Mouse (Mus musculus) forebrain, embryonic 16.5 days (tissue): ENCODE results near the gene Krtap3-3. TPM values are rescaled to one million over a fixed set of nuclear protein-coding genes. Genes with fewer than 3 reads are reported as not detected.
"Not testable (repeated sequence)": the region's sequence is repeated elsewhere in the genome, so short reads cannot be mapped to it uniquely, and the experiment has no call there.

Source experiments
- ATAC-seq: fragments of 200-750 bp; cut with Nextera tagmentation; 2 replicates; pipeline ENCODE4 v1.8.0; 2017; ENCODE audit warnings: mild to moderate bottlenecking, moderate library complexity
- H3K27ac ChIP-seq: fragments of 300-500 bp; sonication (generic); 2 replicates; pipeline ENCODE4 v1.5.1; 2014; ENCODE audit warnings: low read length, control low read depth
- H3K27me3 ChIP-seq: fragments of 300-500 bp; sonication (generic); replicated peaks from 2 replicates; pipeline ENCODE4 v1.6.1; 2014; ENCODE audit warnings: low read length; ENCODE audit not compliant: control insufficient read depth, insufficient read depth
- H3K36me3 ChIP-seq: fragments of 300-500 bp; sonication (generic); 2 replicates; pipeline ENCODE4 v1.6.1; 2014; ENCODE audit not compliant: control insufficient read depth, insufficient read depth
- H3K4me1 ChIP-seq: fragments of 300-500 bp; sonication (generic); replicated peaks from 2 replicates; pipeline ENCODE4 v1.6.1; 2014; ENCODE audit warnings: low read length; ENCODE audit not compliant: control insufficient read depth, insufficient read depth
- H3K4me2 ChIP-seq: fragments of 300-500 bp; sonication (generic); 2 replicates; pipeline ENCODE4 v1.6.1; 2014; ENCODE audit warnings: mild to moderate bottlenecking, low read length, control low read depth
- H3K4me3 ChIP-seq: fragments of 300-500 bp; sonication (generic); replicated peaks from 2 replicates; pipeline ENCODE4 v1.5.1; 2014; ENCODE audit warnings: mild to moderate bottlenecking, low read length, control low read depth
- H3K9ac ChIP-seq: fragments of 300-500 bp; sonication (generic); replicated peaks from 2 replicates; pipeline ENCODE4 v1.6.1; 2014; ENCODE audit warnings: low read depth, low read length, control low read depth
- H3K9me3 ChIP-seq: fragments of 300-500 bp; sonication (generic); 2 replicates; pipeline ENCODE4 v1.6.1; 2016; ENCODE audit warnings: low read length; ENCODE audit not compliant: control insufficient read depth
- WGBS: fragments of 180-500 bp; shearing (Covaris S2); extraction: QIAGEN DNeasy Blood & Tissue Kit; methylation state at CpG from one replicate; pipeline ENCODE4 v1.1.7; 2014; 5-methylcytosine and 5-hydroxymethylcytosine counted together
- polyA plus RNA-seq: library from polyadenylated mRNA; unstranded; fragments of >200 nt; fragmentation: Nextera tagmentation; extraction: Ambion mirVana; gene quantifications from 2 replicates; pipeline ENCODE4 v1.2.1, GENCODE M21; 2015

The Krtap3-3 gene
- polyA plus RNA-seq: not detected in 2 replicates

DNA sequence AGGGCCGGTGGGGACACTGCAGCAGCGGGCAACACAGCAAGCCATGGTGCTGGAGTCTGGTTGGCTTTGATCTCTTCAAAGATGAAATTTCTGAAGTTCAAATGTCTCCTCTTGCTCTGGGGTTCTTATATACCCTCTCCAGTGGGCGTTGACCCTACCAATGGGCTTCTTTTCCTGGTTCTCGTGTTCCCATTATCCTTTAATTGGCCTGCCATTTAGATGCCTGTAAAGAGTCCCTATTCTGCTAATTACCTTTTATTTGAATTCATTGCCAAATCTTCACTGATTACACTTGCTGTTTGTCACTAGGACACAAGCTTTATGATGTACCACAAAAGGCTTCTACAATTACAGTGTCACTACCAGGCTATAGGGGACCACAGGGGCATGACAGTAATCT lies at the start of gene Krtap3-3:
Gene Krtap3-3 (minus strand): TSS at position 101 of the 400 bp plus-strand sequence.
- Histone ChIP-seq H3K9ac (no peak within 1 kb of the TSS), H3K27ac (no peak within 1 kb of the TSS), H3K4me2 (no peak within 1 kb of the TSS), H3K9me3 (no peaks in the 10 kb centered on the region), H3K4me3 (no peak within 1 kb of the TSS), H3K4me1 (no peaks in the 10 kb centered on the region), H3K27me3 (no peaks in the 10 kb centered on the region), H3K36me3 (no peaks in the 10 kb centered on the region)
- 23% methylated on average over 4 of the region's 4 CpGs for WGBS
- ATAC-seq: no peak

DNA sequence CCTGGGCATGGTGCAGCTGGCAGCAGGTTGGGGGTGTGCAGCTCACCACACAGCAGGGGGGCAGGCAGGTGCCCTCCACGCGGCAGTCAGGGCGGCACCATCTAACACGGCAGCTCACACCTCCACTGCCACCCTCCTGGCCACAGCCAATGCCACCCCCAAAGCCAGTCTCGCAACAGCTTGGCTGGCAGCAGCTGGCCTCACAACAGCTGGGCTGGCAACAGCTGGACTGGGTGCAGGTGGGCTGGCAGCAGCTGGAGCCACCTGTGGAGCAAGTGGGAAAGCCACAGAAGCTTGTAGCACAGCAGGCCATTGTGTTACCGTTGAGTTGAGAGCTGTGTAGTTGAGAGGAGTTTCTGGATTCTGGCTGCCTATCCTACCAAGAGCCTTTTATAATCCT lies 47.1 kb upstream of the Krtap3-3 start, which contains the start of gene Krtap9-3:
Gene Krtap9-3 (minus strand): TSS at position 364 of the 400 bp plus-strand sequence.
- not testable (repeated sequence) for H3K27me3 ChIP-seq, H3K36me3 ChIP-seq, H3K4me1 ChIP-seq, H3K4me2 ChIP-seq, H3K4me3 ChIP-seq, H3K9ac ChIP-seq, ATAC-seq, H3K9me3 ChIP-seq, H3K27ac ChIP-seq
- WGBS: 79% methylated on average over 6 of the region's 6 CpGs

DNA sequence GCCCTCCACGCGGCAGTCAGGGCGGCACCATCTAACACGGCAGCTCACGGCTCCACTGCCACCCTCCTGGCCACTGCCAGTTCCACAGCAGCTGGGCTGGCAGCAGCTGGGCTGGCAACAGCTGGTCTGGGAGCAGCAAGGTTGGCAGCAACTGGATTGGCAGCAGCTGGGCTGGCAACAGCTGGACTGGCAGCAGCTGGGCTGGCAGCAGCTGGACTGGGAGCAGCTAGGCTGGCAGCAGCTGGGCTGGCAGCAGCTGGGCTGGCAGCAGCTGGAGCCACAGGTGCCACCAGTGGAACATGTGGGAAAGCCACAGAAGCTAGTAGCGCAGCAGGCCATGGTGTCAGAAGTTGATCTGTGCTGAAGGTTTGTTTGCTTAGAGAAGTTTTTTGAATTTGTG lies 40.3 kb upstream of the Krtap3-3 start, which contains the start of gene Krtap1-3:
Gene Krtap1-3 (minus strand): TSS at position 359 of the 400 bp plus-strand sequence.
- Histone ChIP-seq H3K4me1 (no peaks in the 10 kb centered on the region), H3K4me2 (no peak within 1 kb of the TSS), H3K9ac (no peak within 1 kb of the TSS), H3K4me3 (no peak within 1 kb of the TSS), H3K36me3 (no peaks in the 10 kb centered on the region), H3K27me3 (no peaks in the 10 kb centered on the region), H3K27ac (no peak within 1 kb of the TSS), H3K9me3 (no peaks in the 10 kb centered on the region)
- no peak for ATAC-seq
- WGBS: 87% methylated on average over 6 of the region's 6 CpGs

DNA sequence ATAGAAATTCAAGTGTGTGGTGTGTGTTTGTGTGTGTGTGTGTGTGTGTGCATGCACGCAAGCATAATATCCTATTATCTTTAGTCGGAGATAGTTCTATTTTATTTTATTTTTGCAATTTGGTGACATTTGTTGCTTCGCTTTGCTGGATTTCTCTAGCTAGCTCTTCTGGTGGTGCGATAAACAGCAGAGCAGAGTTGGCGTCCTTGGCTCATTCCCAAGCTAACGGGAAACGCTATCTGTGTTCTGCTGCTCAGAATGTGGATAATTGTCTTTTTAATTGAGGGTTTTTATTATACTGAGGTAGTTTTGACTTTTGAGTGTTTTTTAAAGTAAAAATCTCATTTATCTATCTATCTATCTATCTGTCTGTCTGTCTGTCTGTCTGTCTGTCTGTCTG lies 34.4 kb upstream of the Krtap3-3 start:
- Histone ChIP-seq H3K9me3 (no peaks in the 10 kb centered on the region), H3K27ac (no peak overlapping the region), H3K36me3 (no peaks in the 10 kb centered on the region), H3K9ac (no peak overlapping the region), H3K27me3 (no peaks in the 10 kb centered on the region), H3K4me2 (no peak overlapping the region), H3K4me1 (no peaks in the 10 kb centered on the region), H3K4me3 (no peak overlapping the region)
- WGBS: 76% methylated on average over 7 of the region's 7 CpGs
- no peak for ATAC-seq

DNA sequence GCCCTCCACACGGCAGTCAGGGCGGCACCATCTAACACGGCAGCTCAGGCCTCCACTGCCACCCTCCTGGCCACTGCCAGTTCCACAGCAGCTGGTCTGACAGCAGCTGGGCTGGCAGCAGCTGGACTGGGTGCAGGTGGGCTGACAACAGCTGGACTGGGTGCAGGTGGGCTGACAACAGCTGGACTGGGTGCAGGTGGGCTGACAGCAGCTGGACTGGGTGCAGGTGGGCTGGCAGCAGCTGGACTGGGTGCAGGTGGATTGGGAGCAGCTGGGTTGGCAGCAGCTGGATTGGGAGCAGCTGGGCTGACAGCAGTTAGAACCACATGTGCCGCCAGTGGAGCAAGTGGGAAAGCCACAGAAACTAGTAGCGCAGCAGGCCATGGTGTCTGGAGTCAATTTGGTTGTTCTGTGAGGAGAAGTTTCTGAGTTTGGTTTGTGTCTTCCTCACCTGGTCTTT lies 32.6 kb upstream of the Krtap3-3 start, which contains the start of gene Krtap1-4:
Gene Krtap1-4 (minus strand): TSS at position 410 of the 460 bp plus-strand sequence.
- Histone ChIP-seq H3K27me3 (no peaks in the 10 kb centered on the region), H3K9me3 (no peaks in the 10 kb centered on the region), H3K4me2 (no peak within 1 kb of the TSS), H3K27ac (no peak within 1 kb of the TSS), H3K36me3 (no peaks in the 10 kb centered on the region), H3K9ac (no peak within 1 kb of the TSS), H3K4me1 (no peaks in the 10 kb centered on the region), H3K4me3 (no peak within 1 kb of the TSS)
- 73% methylated on average over 5 of the region's 5 CpGs for WGBS
- no peak for ATAC-seq

DNA sequence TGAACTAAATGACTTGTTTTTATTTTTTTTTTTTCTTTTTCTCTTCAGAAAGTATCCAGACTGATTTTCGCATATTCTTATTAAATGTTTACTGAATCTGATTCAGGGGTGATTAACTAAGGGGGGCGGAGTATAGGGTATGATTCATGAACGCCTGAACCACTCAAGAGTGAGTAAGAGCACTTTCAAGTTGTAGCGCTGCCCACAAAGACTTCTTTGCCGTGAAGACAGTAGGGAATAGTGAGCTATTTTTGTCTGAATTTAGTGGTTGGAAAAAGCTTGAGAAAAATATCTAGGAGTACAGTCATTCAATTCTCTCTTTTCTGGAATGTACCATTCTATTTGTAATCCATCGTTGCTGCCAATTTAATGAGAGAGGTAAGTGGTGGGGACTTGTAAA lies 30.9 kb upstream of the Krtap3-3 start:
- H3K27ac ChIP-seq: no peak overlapping the region
- no peak overlapping the region for H3K4me3 ChIP-seq
- H3K4me2 ChIP-seq: no peak overlapping the region
- no peaks in the 10 kb centered on the region for H3K4me1 ChIP-seq
- no peak overlapping the region for H3K9ac ChIP-seq
- H3K36me3 ChIP-seq: no peaks in the 10 kb centered on the region
- no peaks in the 10 kb centered on the region for H3K9me3 ChIP-seq
- ATAC-seq: no peak
- H3K27me3 ChIP-seq: no peaks in the 10 kb centered on the region
- WGBS: 71% methylated on average over 6 of the region's 6 CpGs

DNA sequence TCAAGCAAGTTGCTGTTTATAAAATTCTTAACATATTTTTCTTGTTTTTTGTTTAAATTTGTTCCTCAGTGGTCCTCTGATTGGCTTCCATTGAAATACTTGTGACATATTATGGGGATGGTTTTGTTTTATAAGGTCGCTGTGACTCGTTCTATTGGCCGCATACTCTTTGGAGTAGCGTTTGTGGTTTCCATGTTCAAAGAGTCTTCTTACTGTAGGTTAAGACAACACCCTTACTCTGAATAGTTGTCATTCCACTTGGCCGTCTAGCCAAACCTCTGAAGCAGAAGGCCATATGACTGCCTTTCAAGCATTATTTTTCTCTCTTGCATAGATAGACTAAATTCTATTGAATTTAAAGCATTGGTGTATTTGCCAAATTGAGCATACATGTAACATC lies 30.4 kb upstream of the Krtap3-3 start:
- H3K27ac ChIP-seq: no peak overlapping the region
- 88% methylated on average over 5 of the region's 5 CpGs for WGBS
- no peaks in the 10 kb centered on the region for H3K27me3 ChIP-seq
- H3K4me2 ChIP-seq: no peak overlapping the region
- ATAC-seq: no peak
- H3K4me3 ChIP-seq: no peak overlapping the region
- H3K9me3 ChIP-seq: no peaks in the 10 kb centered on the region
- H3K4me1 ChIP-seq: no peaks in the 10 kb centered on the region
- H3K36me3 ChIP-seq: no peaks in the 10 kb centered on the region
- no peak overlapping the region for H3K9ac ChIP-seq

DNA sequence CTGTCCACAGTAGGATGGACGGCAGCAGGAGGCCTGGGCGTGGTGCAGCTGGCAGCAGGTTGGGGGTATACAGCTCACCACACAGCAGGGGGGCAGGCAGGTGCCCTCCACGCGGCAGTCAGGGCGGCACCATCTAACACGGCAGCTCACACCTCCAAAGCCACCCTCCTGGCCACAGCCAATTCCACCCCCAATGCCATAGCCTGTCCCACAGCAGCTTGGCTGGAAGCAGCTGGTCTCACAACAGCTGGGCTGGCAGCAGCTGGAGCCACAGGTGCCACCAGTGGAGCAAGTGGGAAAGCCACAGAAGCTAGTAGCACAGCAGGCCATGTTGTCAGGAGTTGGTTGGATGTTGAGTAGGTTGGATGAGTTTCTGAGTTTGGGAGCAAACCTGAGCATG lies 30.0 kb upstream of the Krtap3-3 start, which contains the start of gene Krtap1-5:
Gene Krtap1-5 (minus strand): TSS at position 381 of the 400 bp plus-strand sequence.
- H3K36me3 ChIP-seq: no peaks in the 10 kb centered on the region
- no peak for ATAC-seq
- no peaks in the 10 kb centered on the region for H3K9me3 ChIP-seq
- H3K4me3 ChIP-seq: no peak within 1 kb of the TSS
- H3K27ac ChIP-seq: no peak within 1 kb of the TSS
- H3K27me3 ChIP-seq: no peaks in the 10 kb centered on the region
- no peak within 1 kb of the TSS for H3K9ac ChIP-seq
- no peaks in the 10 kb centered on the region for H3K4me1 ChIP-seq
- H3K4me2 ChIP-seq: no peak within 1 kb of the TSS
- 87% methylated on average over 6 of the region's 6 CpGs for WGBS

DNA sequence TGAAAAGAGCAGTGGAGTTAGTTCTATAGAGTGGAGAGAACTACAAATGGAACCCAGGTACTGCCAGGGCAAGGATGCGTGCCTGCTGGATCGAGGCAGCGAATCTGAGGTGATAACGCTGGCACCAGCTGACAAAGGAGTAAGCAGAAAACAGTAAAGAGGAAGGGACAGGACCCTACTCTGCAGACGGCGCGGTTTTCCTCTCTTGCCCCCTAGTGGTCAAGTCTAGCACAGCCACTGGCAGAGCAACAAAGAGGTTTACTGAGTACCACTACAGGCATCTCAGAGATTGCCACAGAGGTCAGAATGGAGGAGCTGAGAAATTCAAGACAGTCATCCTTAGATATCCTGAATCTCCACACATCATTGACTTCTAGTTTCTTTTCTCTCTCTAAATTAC lies 23.4 kb upstream of the Krtap3-3 start:
- ATAC-seq: peak; percentile 78
- Histone ChIP-seq H3K27ac (no peak overlapping the region), H3K4me2 (peak overlapping the region; percentile 44), H3K9ac (0 out of 2 replicates have a peak overlapping the region, but pooled peaks have one; percentile 10), H3K36me3 (no peaks in the 10 kb centered on the region), H3K9me3 (no peaks in the 10 kb centered on the region), H3K27me3 (no peaks in the 10 kb centered on the region), H3K4me1 (no peaks in the 10 kb centered on the region), H3K4me3 (no peak overlapping the region; the same call in 1 of the 2 replicates)
- 3% methylated on average over 7 of the region's 7 CpGs for WGBS

DNA sequence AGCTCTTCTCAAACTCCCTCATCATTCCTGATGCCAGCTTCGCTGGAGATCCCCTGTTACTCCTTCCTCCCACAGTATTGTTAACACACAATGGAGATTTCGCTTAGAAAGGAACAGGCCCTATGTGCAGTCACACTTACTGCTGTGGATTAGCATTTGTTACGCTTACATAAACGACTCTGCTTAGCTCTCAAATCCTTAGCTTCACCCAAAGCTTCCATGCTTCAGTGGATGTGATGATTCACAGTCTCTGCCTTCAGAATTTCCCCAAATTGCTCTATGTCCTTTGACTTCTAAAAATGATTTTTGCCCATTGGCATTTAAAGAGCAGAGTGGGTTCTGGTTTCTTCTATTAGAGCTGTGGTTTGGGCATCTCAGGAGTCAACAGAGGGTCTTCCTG lies 22.5 kb upstream of the Krtap3-3 start:
- no peak overlapping the region for H3K4me3 ChIP-seq
- no peaks in the 10 kb centered on the region for H3K27me3 ChIP-seq
- no peak overlapping the region for H3K4me2 ChIP-seq
- WGBS: 28% methylated on average over 4 of the region's 4 CpGs
- H3K36me3 ChIP-seq: no peaks in the 10 kb centered on the region
- H3K27ac ChIP-seq: no peak overlapping the region
- no peak overlapping the region for H3K9ac ChIP-seq
- no peaks in the 10 kb centered on the region for H3K9me3 ChIP-seq
- ATAC-seq: no peak
- H3K4me1 ChIP-seq: no peaks in the 10 kb centered on the region
